Mouse (Mus musculus) adrenal gland, adult 18-20 months (tissue): ENCODE results near the gene Gm4792. TPM values are rescaled to one million over a fixed set of nuclear protein-coding genes. Genes with fewer than 3 reads are reported as not detected.

ENCODE experiments used
- DNase-seq, 2 experiments: peaks; one replicate each; pipeline ENCODE4 v3.0.0; 2021 to 2022; ENCODE audit warnings: low spot score in 2 of 2
- total RNA-seq, 2 experiments: library from RNA; stranded (reverse); gene quantifications; 1 replicate in 1 of 2; 2 replicates in 1 of 2; pipeline ENCODE4 v1.2.3; 2021

Gene Gm4792
- total RNA-seq, 2 experiments from 2014 or later, result not detected

DNA sequence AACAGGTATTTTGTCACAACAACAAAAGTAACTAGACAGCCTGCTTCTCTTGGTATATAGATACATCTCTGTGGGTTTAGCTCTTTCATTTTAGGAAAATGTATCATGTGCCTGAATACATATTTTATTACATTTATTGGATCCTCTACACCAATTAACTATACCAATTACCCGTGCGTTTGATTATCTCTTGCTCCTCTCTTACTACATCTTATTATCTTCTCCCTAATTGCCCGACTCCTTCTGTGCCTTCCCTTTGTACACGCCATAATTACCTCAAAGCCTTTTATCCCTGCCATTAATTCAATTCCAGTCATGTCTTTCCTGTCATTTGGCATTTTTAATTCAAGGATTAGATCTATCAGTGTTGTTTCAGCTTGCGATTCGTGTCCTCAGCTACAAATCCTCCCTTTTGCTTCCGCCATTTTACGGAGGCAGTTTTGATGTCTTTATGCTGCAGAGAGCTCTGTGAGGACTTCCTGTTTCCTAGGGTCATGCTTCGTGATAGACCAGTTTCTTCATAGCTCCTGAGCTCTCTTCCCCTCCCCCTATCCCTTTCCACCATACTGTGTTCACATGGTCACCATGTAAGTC is 5.7 kb upstream of the Gm4792 start:
- no peak for DNase-seq

DNA sequence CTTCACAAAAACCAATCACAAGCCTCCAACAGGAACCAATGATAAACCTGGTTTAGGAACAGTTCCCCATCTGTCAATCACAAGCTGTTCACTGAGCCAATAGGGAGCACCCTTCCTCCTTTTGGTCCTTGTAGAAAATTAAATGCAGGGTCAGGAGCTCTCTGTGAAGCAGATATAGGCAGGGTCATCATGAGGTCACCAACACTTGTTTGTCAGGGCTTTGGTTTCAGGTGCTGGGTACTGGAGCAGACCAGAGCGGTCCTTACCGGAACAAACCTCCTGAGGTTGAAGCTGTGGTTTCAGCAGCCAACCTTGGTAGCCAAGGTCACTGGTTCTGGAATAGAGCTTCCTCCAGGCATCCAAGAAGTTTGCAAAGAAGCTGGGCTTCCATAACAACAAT is 798 bp upstream of the Gm4792 start:
- no peak for DNase-seq

DNA sequence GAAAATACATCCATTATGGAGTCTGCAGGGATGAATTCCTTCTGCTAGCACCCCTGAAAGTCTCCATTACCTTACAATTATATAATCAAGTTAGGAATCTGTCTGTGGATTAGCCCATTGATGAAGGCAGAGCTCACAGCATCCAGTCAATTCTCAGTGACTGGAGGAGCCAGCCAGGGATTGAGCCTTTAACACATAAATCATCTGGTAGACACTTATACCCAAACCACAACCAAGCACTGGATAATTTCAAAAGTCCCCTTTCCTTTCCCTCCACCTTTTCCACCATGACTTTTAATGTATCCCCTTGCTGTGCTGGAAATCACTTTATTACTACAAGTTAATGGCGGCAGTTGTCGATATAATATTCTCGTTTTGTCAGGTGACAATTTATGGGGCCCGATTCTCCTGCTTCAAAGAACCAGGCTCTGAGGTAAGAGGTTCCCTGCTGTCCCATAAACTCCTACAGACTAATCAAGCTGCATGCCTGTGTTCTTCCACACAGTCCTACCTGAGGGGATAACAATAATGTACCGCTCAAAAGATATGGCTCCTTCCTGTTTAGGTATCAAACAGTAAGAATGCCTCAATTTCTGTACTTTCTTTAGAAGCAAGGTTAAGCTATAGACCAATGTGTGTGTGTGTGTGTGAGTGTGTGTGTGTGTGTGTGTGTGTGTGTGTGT is 2.4 kb downstream of the Gm4792 start:
- no peak for DNase-seq

DNA sequence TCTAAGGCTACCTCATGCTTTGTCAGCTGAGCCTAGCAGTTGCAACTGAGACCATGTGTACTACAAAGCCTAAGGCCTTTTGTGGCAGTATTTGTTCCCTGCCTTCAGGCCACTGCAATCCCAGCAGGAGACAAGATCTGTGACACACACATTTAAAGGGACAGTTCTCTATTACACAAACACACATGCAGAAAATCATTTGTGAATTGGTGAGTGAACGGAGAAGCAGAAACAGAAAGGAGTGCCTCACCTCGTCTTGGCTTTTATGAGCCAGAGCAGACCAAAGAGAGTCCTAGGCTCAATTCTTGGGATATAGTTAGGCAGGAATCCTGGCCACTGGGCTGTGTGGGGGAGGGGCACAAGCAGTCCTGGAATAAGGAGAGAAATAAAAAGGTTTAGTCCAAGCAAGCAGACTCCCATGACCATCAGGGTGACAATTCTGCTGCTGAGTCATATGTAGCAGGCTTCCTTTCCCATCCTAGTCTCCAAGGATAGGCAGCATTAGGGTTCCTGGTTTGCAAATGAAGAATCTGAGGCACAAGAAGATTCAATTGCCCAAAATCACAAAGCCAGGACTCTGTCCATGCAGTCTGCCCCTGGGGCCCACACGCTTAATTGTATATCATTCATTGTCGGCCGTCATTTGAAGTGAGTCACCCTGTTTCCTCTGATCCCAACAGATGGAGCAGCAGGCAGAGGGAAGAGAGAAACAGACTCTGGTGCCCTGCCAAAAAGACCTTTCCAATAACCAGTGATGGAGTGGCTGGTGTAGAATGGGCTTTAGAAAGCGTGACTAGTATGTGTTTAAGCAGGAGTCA is 3.4 kb downstream of the Gm4792 start:
- no peak for DNase-seq

DNA sequence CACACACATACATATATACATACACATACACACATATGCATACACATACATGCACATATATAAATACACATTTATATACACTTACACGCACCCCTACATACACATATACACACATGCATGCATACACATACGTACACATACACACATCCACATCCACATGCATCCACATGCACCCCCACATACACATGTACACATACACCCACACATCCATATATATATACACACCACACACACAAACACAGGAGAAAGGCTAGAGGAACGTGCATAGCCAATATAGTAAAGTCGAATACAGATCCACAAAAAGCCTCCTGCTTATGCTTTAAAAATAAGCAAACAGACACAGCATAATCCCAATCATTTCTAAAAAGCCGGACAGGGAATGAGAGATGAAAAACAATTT is 4.1 kb downstream of the Gm4792 start:
- DNase-seq, result no peak

DNA sequence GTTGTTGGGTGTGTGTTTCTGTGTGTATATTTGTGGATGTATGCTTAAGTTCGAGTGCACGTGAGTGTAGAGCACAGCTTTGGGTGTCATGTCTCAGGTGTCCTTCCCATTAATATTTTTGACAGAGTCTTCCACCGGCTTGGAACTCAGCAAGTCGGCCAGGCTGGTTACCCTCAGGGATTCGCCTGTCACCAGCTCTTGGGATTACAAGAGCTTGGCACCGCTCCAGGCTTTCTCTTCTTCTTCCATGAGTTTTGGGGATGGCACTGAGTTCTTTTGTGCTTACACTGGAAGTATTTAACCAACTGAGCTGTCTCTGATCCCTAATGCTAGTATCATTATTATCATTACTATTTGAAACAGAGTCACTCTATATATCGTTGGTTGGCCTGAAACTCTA is 15.7 kb downstream of the Gm4792 start:
- DNase-seq, result no peak

DNA sequence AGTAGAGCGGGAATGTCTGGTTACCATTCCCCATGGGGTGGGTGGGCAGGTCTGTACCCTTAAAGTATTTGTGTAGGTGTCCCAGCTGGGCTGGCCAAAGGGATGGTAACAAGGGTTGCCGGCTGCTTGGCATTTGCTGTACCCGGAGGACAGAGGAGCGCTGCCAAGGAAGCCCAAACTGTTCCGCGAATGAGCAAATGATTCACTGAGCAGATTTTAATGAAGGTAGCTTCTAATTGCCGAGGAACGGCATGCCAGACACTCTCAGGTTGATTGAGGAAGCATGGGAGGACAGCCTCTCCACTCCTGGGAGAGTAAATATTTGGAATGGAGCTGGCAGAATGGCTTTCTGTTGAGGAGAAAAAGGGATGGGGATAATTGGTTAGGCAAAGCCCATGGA is 16.3 kb downstream of the Gm4792 start:
- no peak for DNase-seq

DNA sequence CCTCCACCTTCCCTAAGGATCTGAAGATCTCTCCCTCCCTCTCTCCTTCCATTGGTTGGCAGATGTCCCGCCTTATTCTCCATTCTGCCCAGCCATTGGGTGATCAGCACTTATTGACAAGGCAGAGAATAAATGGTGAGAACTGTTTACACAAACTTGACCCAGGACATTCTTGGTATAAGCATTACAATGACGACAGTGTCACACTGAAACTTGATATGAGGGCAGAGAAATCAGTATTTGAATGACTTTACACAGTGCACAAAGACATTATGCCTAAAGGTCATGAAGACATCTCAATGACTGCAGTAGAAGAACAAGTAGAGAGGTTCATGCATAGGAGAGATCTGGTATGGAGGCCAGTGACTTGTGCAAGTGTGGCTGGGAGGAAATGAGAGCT is 22.0 kb downstream of the Gm4792 start:
- DNase-seq, result no peak

DNA sequence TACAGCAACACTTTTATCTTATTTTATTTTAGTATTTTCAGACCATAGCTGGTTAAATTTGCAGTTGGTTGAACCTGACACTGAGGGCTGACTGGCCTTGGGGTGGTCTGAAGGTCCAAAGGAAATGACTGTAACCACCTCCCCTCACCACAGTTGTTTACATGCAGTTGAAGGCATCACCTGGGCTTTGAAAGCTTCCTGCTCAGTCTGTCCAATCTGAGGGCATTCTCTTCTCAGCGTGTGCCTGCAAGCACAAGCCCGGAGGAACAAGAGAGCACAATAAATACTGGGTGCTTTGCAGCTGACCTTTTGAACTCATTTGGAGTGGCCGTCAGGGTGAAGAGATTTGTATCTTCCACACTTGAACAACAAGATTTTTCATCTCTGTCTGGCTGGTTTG is 23.2 kb downstream of the Gm4792 start:
- DNase-seq, result no peak

DNA sequence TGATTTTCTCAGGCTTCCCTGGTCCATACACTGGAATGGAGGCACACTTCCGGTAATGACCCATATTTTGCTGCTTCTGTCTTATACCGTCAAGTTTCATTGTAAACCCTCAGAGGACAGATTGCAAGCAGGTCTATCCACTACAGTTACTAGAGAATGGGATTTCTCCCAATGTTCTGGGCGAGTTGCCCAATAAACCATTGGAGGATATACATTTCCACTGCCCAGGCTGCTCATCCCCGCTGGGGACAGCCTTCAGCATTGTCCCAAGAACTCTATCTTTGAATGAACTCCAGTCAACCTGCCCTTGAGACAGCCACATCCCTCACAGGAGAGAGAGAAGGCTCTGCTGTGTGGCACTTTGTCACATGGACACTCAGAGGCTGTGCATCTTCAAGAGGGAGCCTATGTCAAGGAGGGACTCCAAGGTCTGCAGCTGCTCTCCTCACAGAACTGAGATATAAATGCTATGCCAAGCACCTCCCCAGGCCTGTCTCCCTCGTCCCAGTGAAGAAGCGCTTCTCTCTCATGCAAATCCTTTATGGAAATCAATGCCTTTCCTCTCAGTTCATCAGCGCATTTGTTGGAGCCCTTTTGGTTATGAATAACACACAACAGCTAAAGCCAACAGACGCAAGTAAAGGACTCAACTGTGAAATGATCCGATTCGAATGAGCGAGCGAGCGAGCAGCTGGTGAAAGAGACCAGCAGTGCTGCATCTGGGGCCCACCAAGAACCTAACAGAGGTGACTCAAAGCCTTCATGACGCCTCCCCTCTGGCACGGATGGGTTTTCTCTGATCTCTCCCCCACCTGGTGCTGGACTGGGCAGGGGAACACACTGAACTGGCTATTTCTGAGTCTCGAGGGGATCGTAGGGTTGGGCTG is 32.6 kb downstream of the Gm4792 start:
- no peak for DNase-seq

DNA sequence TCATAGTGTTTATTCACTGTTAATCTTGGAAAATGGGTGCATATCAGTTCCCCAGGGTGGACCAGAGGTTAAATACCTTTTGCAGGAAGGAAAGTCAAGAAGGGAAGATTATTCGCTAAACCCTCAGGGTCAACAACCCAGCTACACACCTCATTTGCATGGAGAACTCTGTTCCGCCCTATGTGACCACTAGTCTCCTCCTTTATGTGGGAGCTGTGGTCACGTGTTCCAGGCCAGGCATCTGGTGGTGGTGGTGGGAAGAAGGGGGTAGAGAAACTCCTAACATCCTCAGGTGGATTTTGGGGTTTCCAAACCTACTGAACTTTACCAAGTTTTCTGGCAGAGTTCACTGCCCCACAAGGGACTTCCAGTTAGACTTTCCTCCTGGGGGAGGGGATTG is 35.3 kb downstream of the Gm4792 start:
- no peak for DNase-seq

DNA sequence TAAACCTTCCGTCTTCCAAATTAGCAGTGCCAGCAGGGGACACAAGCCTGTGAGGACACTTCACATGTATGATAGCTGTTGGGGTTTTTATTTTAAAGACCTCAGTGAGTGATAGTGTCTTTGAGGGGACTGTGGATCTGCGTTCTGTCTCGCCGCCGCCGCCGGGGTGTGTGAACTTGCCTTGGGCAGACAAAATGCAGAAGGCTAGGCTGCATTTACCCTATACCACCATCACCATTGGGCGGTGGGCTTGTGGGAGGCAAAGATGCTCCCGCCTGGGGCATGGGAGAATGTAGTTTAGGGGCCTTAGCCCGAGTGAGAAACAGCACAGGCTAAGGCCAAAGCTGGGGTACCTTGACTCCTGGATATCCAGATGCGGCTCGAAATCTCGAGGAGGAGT is 35.9 kb downstream of the Gm4792 start:
- no peak for DNase-seq

DNA sequence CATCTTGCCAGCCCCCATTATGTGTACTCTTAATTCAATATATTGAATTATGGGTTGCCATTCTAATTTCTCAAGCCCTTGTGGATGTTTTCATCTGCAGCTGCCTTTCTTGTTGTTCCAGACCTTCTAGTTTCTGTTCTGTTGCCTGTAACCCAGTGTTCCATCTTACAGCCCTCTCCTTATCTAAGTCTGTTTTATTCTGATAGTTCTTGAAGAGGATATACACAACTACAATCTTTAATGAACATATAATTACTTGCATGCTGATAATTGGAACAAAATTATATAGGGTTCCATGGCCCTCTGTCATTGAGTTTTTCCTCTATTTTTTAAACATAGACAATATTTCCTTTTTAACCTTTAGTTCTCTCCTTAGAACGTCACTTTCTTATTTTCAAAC is 38.0 kb downstream of the Gm4792 start:
- no peak for DNase-seq

DNA sequence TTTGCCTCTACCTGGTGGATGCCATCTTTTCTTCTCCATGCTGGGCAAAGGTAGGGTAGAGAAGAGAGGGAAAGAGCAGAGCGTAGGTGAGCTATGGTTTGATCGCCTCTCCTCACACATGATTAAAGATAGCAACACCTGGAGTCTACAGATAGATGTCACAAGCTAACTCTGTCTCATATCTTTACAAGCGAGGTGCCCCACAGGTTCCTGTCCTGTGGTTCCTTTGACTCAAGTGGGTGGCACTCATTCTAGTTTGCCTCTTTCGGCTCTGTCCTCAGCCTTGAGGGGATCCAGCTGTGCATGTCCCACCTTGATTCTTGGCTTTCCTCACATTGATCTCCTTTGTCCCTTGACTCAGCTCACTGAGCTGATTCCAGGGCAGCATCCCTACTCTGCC is 42.0 kb downstream of the Gm4792 start:
- DNase-seq, result no peak

DNA sequence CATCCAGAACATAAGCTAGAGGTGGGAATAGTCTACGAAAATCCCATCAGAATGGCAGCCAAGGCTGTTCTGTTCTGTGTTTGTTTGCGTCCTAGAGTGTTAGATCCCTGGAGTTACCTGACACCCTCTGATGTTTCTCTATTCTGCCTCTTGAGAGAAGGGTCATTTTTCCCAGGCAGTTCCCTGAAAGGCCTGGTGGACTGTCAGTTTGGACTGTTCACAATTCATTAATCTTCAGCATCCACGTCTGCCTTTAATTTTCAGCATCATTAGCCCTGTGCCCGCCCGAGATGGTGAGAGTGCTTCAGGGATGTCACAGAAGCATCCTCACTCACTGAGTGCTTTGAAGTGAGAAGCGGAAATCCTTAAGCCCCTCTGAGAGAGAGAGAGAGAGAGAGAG is 42.8 kb downstream of the Gm4792 start:
- no peak for DNase-seq

DNA sequence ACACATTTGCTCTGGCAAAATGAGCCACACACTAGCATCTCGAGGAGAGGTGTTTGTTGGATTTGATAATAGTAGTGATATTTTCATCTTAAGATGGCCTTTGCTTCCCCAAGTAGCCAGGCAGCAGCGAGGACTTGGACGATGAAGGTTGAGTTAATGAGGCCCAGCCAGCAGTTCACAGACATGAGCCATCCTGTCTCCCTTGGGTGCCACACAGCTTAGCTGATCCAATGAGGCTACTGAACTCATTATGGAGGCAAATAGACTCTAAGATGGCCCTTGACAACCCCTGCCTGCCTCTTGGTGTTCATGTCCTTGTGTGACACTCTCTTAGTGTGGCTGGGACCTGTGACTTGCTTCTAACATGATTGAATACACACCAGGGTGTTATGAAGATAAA is 43.7 kb downstream of the Gm4792 start:
- no peak for DNase-seq

DNA sequence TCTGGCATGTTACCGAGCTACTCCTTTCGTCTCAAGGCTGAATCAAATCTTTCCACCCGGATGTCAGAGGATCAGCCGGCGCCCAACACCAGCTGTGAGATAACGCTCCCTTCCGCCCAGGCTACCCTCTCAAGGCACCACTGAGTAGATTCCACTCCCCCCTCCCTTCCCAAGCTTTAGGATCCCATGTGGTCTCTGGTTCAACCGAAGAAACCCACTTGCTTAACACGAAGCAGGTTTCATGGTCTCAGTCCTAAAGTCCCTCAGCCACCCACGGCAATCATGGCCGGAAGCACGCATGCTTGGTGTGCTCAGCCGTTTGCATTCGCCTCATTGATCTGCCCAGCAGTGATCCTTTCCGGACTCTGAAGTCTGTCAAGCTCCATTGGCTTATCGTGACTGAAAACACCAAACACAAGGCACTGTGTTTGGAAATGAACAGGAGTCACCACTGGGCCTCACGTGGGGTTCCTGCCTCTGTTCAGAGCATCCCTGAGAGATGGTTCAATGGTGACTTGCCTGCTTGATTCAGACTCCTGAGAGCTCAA is 45.2 kb downstream of the Gm4792 start:
- no peak for DNase-seq

DNA sequence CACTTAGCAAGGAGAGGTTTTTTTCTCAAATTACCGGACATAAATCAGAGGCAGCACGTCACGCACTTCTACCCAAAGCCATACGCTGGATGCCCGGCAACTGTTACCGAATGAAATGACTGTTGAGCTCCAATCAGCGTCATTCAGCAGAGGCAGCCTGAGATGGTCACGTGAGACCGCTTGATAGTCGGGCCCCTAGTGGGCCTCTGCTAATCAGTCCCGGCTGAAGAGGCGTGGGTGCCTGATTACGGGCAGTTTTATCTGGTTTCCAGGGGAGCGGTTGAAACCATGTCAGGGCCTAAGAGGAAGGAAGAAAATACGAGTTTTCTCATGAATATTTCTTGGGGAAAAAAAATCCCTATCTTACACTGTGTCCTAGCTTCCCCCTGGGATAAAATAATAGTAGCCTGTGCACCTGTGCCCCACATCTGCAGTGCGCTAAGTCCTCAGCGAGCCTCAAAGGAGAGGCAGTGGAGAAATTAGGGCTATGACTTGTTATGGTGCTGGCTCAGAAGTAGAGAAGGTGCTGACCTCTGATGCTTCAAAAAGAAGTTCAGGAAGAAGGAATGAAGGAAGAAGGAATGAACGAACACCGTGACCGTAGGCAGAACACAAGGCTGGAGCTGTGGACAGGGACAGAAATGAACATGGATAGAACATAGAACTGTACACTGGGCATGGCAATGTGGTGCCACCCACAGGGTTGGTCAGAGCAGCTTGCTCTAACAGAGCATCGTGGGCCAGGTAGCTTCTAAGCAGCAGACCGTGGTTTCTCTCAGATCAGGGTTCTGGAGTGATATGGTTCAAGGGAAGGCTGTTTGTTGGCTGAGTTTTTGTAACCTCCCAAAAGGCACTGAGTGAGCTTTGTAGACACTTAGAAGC is 48.7 kb downstream of the Gm4792 start:
- DNase-seq, result no peak

DNA sequence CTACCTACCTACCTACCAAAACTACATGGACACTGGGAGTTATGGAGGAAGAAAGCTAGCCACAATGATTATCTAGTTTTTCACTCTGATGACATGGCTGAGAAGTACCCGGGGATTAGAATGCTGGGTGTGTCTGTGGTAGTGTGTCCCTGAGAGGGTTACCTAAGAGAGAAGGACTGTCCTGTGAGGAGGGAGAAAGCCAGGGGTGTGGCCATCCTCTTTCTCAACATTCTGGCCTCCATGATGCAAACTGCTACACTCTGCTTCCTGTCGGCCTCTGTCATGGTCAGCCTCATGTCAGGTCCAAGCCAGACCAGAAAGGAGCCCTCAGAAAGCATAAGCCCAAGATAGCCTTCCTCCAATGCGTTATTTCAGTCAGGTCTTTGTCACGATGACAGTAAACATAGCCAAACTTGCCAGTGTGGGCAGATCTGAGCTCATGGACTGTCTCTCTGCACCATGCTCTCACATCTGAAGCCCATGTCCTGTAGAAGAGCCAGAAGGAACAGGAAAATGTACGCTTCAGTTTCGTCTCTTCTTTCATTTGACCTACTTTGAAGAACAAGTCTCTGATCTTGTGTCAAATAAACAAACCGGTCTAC is 50.7 kb downstream of the Gm4792 start:
- DNase-seq, result no peak
